Comparison of ENCODE assay signal across 8 mouse cellular contexts in genomic region chr5:21785053-21785452, GRCm38 (mm10). TPM values are rescaled to one million over a fixed set of nuclear protein-coding genes. Genes with fewer than 3 reads are reported as not detected.
DNase-seq lines count a peak whose midpoint lies in the region; ATAC-seq and TF ChIP-seq lines count a peak whose summit lies in the region.

Gene Dnajc2, minus strand, starts transcription at chr5:21785251.
Gene Psmc2, plus strand, starts transcription at chr5:21785283.

- H3K4me2 ChIP-seq in forebrain, embryonic 12.5 days = peak within 1 kb of the TSS; percentile 95
- H3K4me2 ChIP-seq in heart, postnatal 0 days (ENCODE audit: low read depth, low read length) = peak within 1 kb of the TSS; percentile 93
- H3K4me2 ChIP-seq in liver, embryonic 16.5 days (ENCODE audit: low read depth, low read length) = peak within 1 kb of the TSS; percentile 99
- H3K4me2 ChIP-seq in neural tube, embryonic 13.5 days = peak within 1 kb of the TSS; percentile 99

- peak; percentile 88 for DNase-seq in c-Kit-positive CD71-positive TER-119-positive erythroid progenitor cells, embryonic 14.5 days (ENCODE audit: low spot score)
- DNase-seq in heart, postnatal 0 days (ENCODE audit: low spot score) = peak; percentile 86
- peak; percentile 90 to 94 for DNase-seq in kidney, postnatal 4 days

- peak within 1 kb of the TSS; percentile 89 for H3K27ac ChIP-seq in forebrain, embryonic 12.5 days
- H3K27ac ChIP-seq in heart, postnatal 0 days (ENCODE audit: low read depth) = peak within 1 kb of the TSS; percentile 92
- H3K27ac ChIP-seq in liver, embryonic 16.5 days (ENCODE audit: low read length) = peak within 1 kb of the TSS; percentile 91
- H3K27ac ChIP-seq in neural tube, embryonic 13.5 days (replicated peaks) = peak within 1 kb of the TSS; percentile 90
- peak within 1 kb of the TSS; percentile 93 for H3K27ac ChIP-seq in testis, adult 2 months (ENCODE audit: control insufficient read depth, insufficient read depth, low read depth, low read length)

- TF ChIP-seq CTCF in E14TG2a.4 (conservative IDR thresholded peaks at IDR 0.05; ENCODE audit: low read length) = no peak
- TF ChIP-seq CTCF in heart, postnatal 0 days (IDR thresholded peaks at IDR 0.05; ENCODE audit: low read depth) = no peak
- TF ChIP-seq CTCF in testis, adult 2 months (IDR thresholded peaks at IDR 0.05; ENCODE audit: control insufficient read depth, insufficient read depth, insufficient replicate concordance, low read depth, low read length) = no peak

- TF ChIP-seq EP300 in heart, postnatal 0 days (IDR thresholded peaks at IDR 0.05; ENCODE audit: low read depth) = 0 out of 2 replicates have a peak, but pooled peaks have one; percentile 40

- TF ChIP-seq POLR2A in testis, adult 2 months (IDR thresholded peaks at IDR 0.05; ENCODE audit: control insufficient read depth, low read depth, low read length) = peak; percentile 78

- H3K9me3 ChIP-seq in E14TG2a.4 (ENCODE audit: low read length) = no peaks in the 10 kb centered on the region
- H3K9me3 ChIP-seq in forebrain, embryonic 12.5 days = no peaks in the 10 kb centered on the region
- no peaks in the 10 kb centered on the region for H3K9me3 ChIP-seq in heart, postnatal 0 days (replicated peaks; ENCODE audit: control insufficient read depth, low read length)
- H3K9me3 ChIP-seq in liver, embryonic 16.5 days (replicated peaks; ENCODE audit: control insufficient read depth, low read length) = no peaks in the 10 kb centered on the region
- no peaks in the 10 kb centered on the region for H3K9me3 ChIP-seq in neural tube, embryonic 13.5 days

- H3K27me3 ChIP-seq in E14TG2a.4 (ENCODE audit: insufficient read depth, low read length) = no peaks in the 10 kb centered on the region
- H3K27me3 ChIP-seq in forebrain, embryonic 12.5 days = no peaks in the 10 kb centered on the region
- no peaks in the 10 kb centered on the region for H3K27me3 ChIP-seq in heart, postnatal 0 days (ENCODE audit: control insufficient read depth, insufficient read depth, low read length)
- H3K27me3 ChIP-seq in liver, embryonic 16.5 days (ENCODE audit: control insufficient read depth, insufficient read depth, low read depth, low read length) = no peaks in the 10 kb centered on the region
- H3K27me3 ChIP-seq in neural tube, embryonic 13.5 days = no peaks in the 10 kb centered on the region
- no peaks in the 10 kb centered on the region for H3K27me3 ChIP-seq in testis, adult 2 months (ENCODE audit: control insufficient read depth, insufficient read depth, low read length)

- peak; percentile 96 for ATAC-seq in forebrain, embryonic 12.5 days (ENCODE audit: low FRiP score)
- ATAC-seq in heart, postnatal 0 days (ENCODE audit: insufficient read depth, low read depth) = peak; percentile 90
- peak; percentile 94 for ATAC-seq in liver, embryonic 16.5 days (ENCODE audit: low read depth)
- peak; percentile 96 for ATAC-seq in neural tube, embryonic 13.5 days (ENCODE audit: low read depth)

- peak within 1 kb of the TSS; percentile 98 for H3K4me3 ChIP-seq in E14TG2a.4 (replicated peaks; ENCODE audit: low read length)
- H3K4me3 ChIP-seq in forebrain, embryonic 12.5 days (replicated peaks) = peak within 1 kb of the TSS; percentile 97
- peak within 1 kb of the TSS; percentile 97 for H3K4me3 ChIP-seq in heart, postnatal 0 days (ENCODE audit: low read depth, low read length)
- H3K4me3 ChIP-seq in liver, embryonic 16.5 days (ENCODE audit: low read depth, low read length) = peak within 1 kb of the TSS; percentile 98
- H3K4me3 ChIP-seq in neural tube, embryonic 13.5 days = peak within 1 kb of the TSS; percentile 96
- H3K4me3 ChIP-seq in testis, adult 2 months (ENCODE audit: control insufficient read depth, low read depth, low read length) = peak within 1 kb of the TSS; percentile 100

- peak within 1 kb of the TSS; percentile 91 for H3K9ac ChIP-seq in forebrain, embryonic 12.5 days
- peak within 1 kb of the TSS; percentile 75 for H3K9ac ChIP-seq in heart, postnatal 0 days (replicated peaks; ENCODE audit: low read depth, low read length)
- H3K9ac ChIP-seq in liver, embryonic 16.5 days (ENCODE audit: low read depth, low read length) = peak within 1 kb of the TSS; percentile 88
- H3K9ac ChIP-seq in neural tube, embryonic 13.5 days = peak within 1 kb of the TSS; percentile 88

- H3K4me1 ChIP-seq in E14TG2a.4 (replicated peaks; ENCODE audit: low read depth, low read length) = peaks cover 49% of the 10 kb centered on the region
- peaks cover 30% of the 10 kb centered on the region for H3K4me1 ChIP-seq in forebrain, embryonic 12.5 days
- H3K4me1 ChIP-seq in heart, postnatal 0 days (ENCODE audit: control insufficient read depth, insufficient read depth) = 0 out of 2 replicates have a peak, but pooled peaks cover 10% of the 10 kb centered on the region
- peaks cover 14% of the 10 kb centered on the region for H3K4me1 ChIP-seq in liver, embryonic 16.5 days (ENCODE audit: control insufficient read depth, low read depth, low read length)
- H3K4me1 ChIP-seq in neural tube, embryonic 13.5 days (replicated peaks) = peaks cover 45% of the 10 kb centered on the region
- H3K4me1 ChIP-seq in testis, adult 2 months (ENCODE audit: control insufficient read depth, insufficient read depth, low read length) = 0 out of 2 replicates have a peak, but pooled peaks cover 2% of the 10 kb centered on the region

- under 1% methylated on average over 37 of the region's 37 CpGs for WGBS in forebrain, embryonic 12.5 days
- WGBS in heart, postnatal 0 days = 0% methylated on average over 37 of the region's 37 CpGs
- WGBS in liver, embryonic 16.5 days (ENCODE audit: insufficient replicate concordance) = under 1% methylated on average over 37 of the region's 37 CpGs
- WGBS in neural tube, embryonic 13.5 days = under 1% methylated on average over 37 of the region's 37 CpGs

- H3K36me3 ChIP-seq in E14TG2a.4 (ENCODE audit: insufficient read depth, low read length) = peaks cover 57% of the 10 kb centered on the region
- H3K36me3 ChIP-seq in forebrain, embryonic 12.5 days (replicated peaks) = peaks cover 41% of the 10 kb centered on the region
- peaks cover 28% of the 10 kb centered on the region for H3K36me3 ChIP-seq in heart, postnatal 0 days (replicated peaks; ENCODE audit: control insufficient read depth, insufficient read depth, low read length)
- peaks cover 20% of the 10 kb centered on the region for H3K36me3 ChIP-seq in liver, embryonic 16.5 days (ENCODE audit: control insufficient read depth, insufficient read depth)
- H3K36me3 ChIP-seq in neural tube, embryonic 13.5 days = peaks cover 35% of the 10 kb centered on the region
- no peaks in the 10 kb centered on the region; the same call in none of the 2 replicates for H3K36me3 ChIP-seq in testis, adult 2 months (ENCODE audit: control insufficient read depth, insufficient read depth, low read length)

RNA-seq across cellular contexts. Expression of gene Dnajc2, which starts in this region (rescaled TPM):
- 94.3 and 97.1 TPM in 2 replicates for polyA plus RNA-seq in forebrain, embryonic 12.5 days (2016; fragmentation: Nextera tagmentation; extraction: Ambion mirVana)
- total RNA-seq in heart, postnatal 0 days (2014; rRNA removed; ENCODE audit: low replicate concordance) = 7.9 and 11.3 TPM in 2 replicates
- polyA plus RNA-seq in heart, postnatal 0 days (2015; fragmentation: Nextera tagmentation; extraction: Ambion mirVana) = 36.7 and 37.5 TPM in 2 replicates
- 17.5 and 20.8 TPM in 2 replicates for polyA plus RNA-seq in liver, embryonic 16.5 days (2015; fragmentation: Nextera tagmentation; extraction: Ambion mirVana)
- polyA plus RNA-seq in neural tube, embryonic 13.5 days (2015; fragmentation: Nextera tagmentation; extraction: Ambion mirVana) = 78.4 and 79.1 TPM in 2 replicates
- 52.7 and 53.3 TPM in 2 replicates for polyA plus RNA-seq in testis, adult 2 months (2012; rRNA removed)

RNA-seq across cellular contexts. Expression of gene Psmc2, which starts in this region (rescaled TPM):
- 214 and 221 TPM in 2 replicates for polyA plus RNA-seq in forebrain, embryonic 12.5 days (2016; fragmentation: Nextera tagmentation; extraction: Ambion mirVana)
- total RNA-seq in heart, postnatal 0 days (2014; rRNA removed; ENCODE audit: low replicate concordance) = 26.2 and 32.7 TPM in 2 replicates
- 151 and 152 TPM in 2 replicates for polyA plus RNA-seq in heart, postnatal 0 days (2015; fragmentation: Nextera tagmentation; extraction: Ambion mirVana)
- polyA plus RNA-seq in liver, embryonic 16.5 days (2015; fragmentation: Nextera tagmentation; extraction: Ambion mirVana) = 95.5 and 113 TPM in 2 replicates
- 197 and 199 TPM in 2 replicates for polyA plus RNA-seq in neural tube, embryonic 13.5 days (2015; fragmentation: Nextera tagmentation; extraction: Ambion mirVana)
- 169 and 174 TPM in 2 replicates for polyA plus RNA-seq in testis, adult 2 months (2012; rRNA removed)

Comparison
In these comparisons a context has a peak if more than half of its experiments do, and no peak if none do; other contexts are left out.
1. Peak in every context shown above with its lines: DNase-seq, ATAC-seq, H3K4me3 ChIP-seq and H3K27ac ChIP-seq.